Comparison of ENCODE assay signal across 17 mouse cellular contexts in the genomic region with DNA sequence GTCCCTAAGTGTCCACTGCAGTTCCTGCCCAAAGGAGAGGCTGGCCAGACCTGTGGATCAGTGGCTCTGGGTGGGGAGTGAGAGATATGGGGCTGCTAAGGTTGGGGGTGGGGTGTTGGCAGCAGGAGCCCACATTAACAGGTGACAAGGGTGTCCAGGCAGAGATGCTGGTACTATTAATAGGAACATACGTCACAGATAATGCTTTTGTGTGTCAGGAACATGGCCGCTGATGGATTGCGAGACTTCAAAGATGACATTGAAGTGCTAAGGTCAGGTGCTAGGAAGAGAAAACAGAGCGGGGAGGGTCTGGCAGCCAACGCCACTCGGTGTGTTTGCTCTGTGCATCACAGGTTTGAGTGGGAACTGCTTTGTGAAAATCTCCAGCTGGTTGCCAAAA. TPM values are rescaled to one million over a fixed set of nuclear protein-coding genes. Genes with fewer than 3 reads are reported as not detected.
DNase-seq lines count a peak whose midpoint lies in the region; ATAC-seq lines count a peak whose summit lies in the region.
"Had no signal": no experiment of that assay in that cellular context is flagged by ENCODE, and none has a peak within 500 bp of the region (broad histone marks: within the 10 kb centered on the region; RNA-seq: fewer than 3 reads in every experiment).

No protein-coding gene starts in this region.

- no peaks in the 10 kb centered on the region for H3K9me3 ChIP-seq in liver, embryonic 16.5 days (replicated peaks; ENCODE audit: control insufficient read depth, low read length)
- no peaks in the 10 kb centered on the region for H3K9me3 ChIP-seq in liver, embryonic 11.5 days (ENCODE audit: control insufficient read depth, low read length)
- H3K9me3 ChIP-seq in heart, embryonic 12.5 days (replicated peaks), result no peaks in the 10 kb centered on the region
- no peaks in the 10 kb centered on the region for H3K9me3 ChIP-seq in limb, embryonic 10.5 days (replicated peaks)
- H3K9me3 ChIP-seq: embryonic facial prominence, embryonic 12.5 days; hindbrain, embryonic 10.5 days; liver, embryonic 15.5 days had no signal

- H3K9ac ChIP-seq in liver, embryonic 16.5 days (ENCODE audit: low read depth, low read length), result no peak overlapping the region
- H3K9ac ChIP-seq in liver, embryonic 11.5 days (ENCODE audit: low read depth, low read length), result no peak overlapping the region
- no peak overlapping the region for H3K9ac ChIP-seq in heart, embryonic 12.5 days
- H3K9ac ChIP-seq: embryonic facial prominence, embryonic 12.5 days; liver, embryonic 15.5 days had no signal

- H3K36me3 ChIP-seq in liver, embryonic 16.5 days (ENCODE audit: control insufficient read depth, insufficient read depth), result no peaks in the 10 kb centered on the region
- no peaks in the 10 kb centered on the region for H3K36me3 ChIP-seq in liver, embryonic 11.5 days (ENCODE audit: control insufficient read depth, insufficient read depth, low read length)
- no peaks in the 10 kb centered on the region for H3K36me3 ChIP-seq in heart, embryonic 12.5 days
- no peaks in the 10 kb centered on the region for H3K36me3 ChIP-seq in limb, embryonic 10.5 days
- H3K36me3 ChIP-seq: embryonic facial prominence, embryonic 12.5 days; hindbrain, embryonic 10.5 days; liver, embryonic 15.5 days had no signal

- 64% methylated on average over 6 of the region's 6 CpGs for WGBS in liver, embryonic 16.5 days (ENCODE audit: insufficient replicate concordance)
- WGBS in liver, embryonic 11.5 days, result 57% methylated on average over 6 of the region's 6 CpGs
- WGBS in heart, embryonic 12.5 days, result 26% methylated on average over 6 of the region's 6 CpGs
- WGBS in limb, embryonic 10.5 days, result 35% methylated on average over 6 of the region's 6 CpGs

- DNase-seq in adrenal gland, adult 2 months, result peak; percentile 34
- no peak for DNase-seq in adrenal gland, postnatal 25 days
- DNase-seq in liver, embryonic 11.5 days (ENCODE audit: low spot score), result no peak
- no peak for DNase-seq in limb, embryonic 10.5 days (ENCODE audit: low spot score)
- DNase-seq in right cerebral cortex, postnatal 14 days, result no peak
- no peak for DNase-seq in retina, embryonic 14.5 days (ENCODE audit: low spot score)
- DNase-seq: cerebellum, adult 2 months; kidney, adult 9 months; right cerebral cortex, postnatal 4 days had no signal

- 0 out of 2 replicates have a peak, but pooled peaks have one; percentile 25 for ATAC-seq in liver, embryonic 16.5 days (ENCODE audit: low read depth)
- ATAC-seq in liver, embryonic 11.5 days (replicated peaks; ENCODE audit: low FRiP score), result no peak
- ATAC-seq in heart, embryonic 12.5 days (ENCODE audit: insufficient number of reproducible peaks, low FRiP score), result peak; percentile 61

- no peaks in the 10 kb centered on the region for H3K27me3 ChIP-seq in liver, embryonic 16.5 days (ENCODE audit: control insufficient read depth, insufficient read depth, low read depth, low read length)
- H3K27me3 ChIP-seq in liver, embryonic 11.5 days (replicated peaks; ENCODE audit: control insufficient read depth, insufficient read depth, low read length), result 0 out of 2 replicates have a peak, but pooled peaks cover 3% of the 10 kb centered on the region
- H3K27me3 ChIP-seq in heart, embryonic 12.5 days (replicated peaks), result no peaks in the 10 kb centered on the region
- no peaks in the 10 kb centered on the region for H3K27me3 ChIP-seq in limb, embryonic 10.5 days (ENCODE audit: low read depth, poor library complexity, severe bottlenecking)
- H3K27me3 ChIP-seq: embryonic facial prominence, embryonic 12.5 days; liver, embryonic 15.5 days had no signal

- H3K4me2 ChIP-seq in liver, embryonic 16.5 days (ENCODE audit: low read depth, low read length), result no peak overlapping the region
- H3K4me2 ChIP-seq in liver, embryonic 11.5 days, result no peak overlapping the region
- H3K4me2 ChIP-seq in heart, embryonic 12.5 days, result peak overlapping the region; percentile 37
- H3K4me2 ChIP-seq: embryonic facial prominence, embryonic 12.5 days; liver, embryonic 15.5 days had no signal

- H3K27ac ChIP-seq in liver, embryonic 16.5 days (ENCODE audit: low read length), result no peak overlapping the region
- H3K27ac ChIP-seq in liver, embryonic 11.5 days (ENCODE audit: low read depth, low read length), result no peak overlapping the region
- peak overlapping the region; percentile 95 for H3K27ac ChIP-seq in heart, embryonic 12.5 days (ENCODE audit: poor library complexity, severe bottlenecking)
- 0 out of 2 replicates have a peak overlapping the region, but pooled peaks have one; percentile 3 for H3K27ac ChIP-seq in limb, embryonic 10.5 days
- H3K27ac ChIP-seq: embryonic facial prominence, embryonic 12.5 days; liver, embryonic 15.5 days had no signal

- no peaks in the 10 kb centered on the region; the same call in 1 of the 2 replicates for H3K4me1 ChIP-seq in liver, embryonic 16.5 days (ENCODE audit: control insufficient read depth, low read depth, low read length)
- H3K4me1 ChIP-seq in liver, embryonic 11.5 days (replicated peaks; ENCODE audit: control insufficient read depth, insufficient read depth, low read length), result peaks cover 5% of the 10 kb centered on the region; the same call in 1 of the 2 replicates
- H3K4me1 ChIP-seq in heart, embryonic 12.5 days (replicated peaks), result peaks cover 81% of the 10 kb centered on the region
- H3K4me1 ChIP-seq in limb, embryonic 10.5 days, result peaks cover 67% of the 10 kb centered on the region

- no peak overlapping the region for H3K4me3 ChIP-seq in liver, embryonic 16.5 days (ENCODE audit: low read depth, low read length)
- no peak overlapping the region for H3K4me3 ChIP-seq in liver, embryonic 11.5 days (ENCODE audit: low read depth, low read length)
- no peak overlapping the region for H3K4me3 ChIP-seq in heart, embryonic 12.5 days
- H3K4me3 ChIP-seq in limb, embryonic 10.5 days, result no peak overlapping the region
- H3K4me3 ChIP-seq: embryonic facial prominence, embryonic 12.5 days; hindbrain, embryonic 10.5 days; liver, embryonic 15.5 days had no signal

RNA-seq across cellular contexts. Expression of a gene that starts 44.4 kb away (rescaled TPM):
- total RNA-seq in adrenal gland, adult 2 months (2021), result 1 to 10 TPM in 1 of 2 experiments, under 1 TPM in 1; 0.23 to 1.2 TPM
- 0.33 and 0.42 TPM in 2 replicates for polyA plus RNA-seq in adrenal gland, adult 2 months (2012; rRNA removed)
- 0.21 and 0.43 TPM in 2 replicates for total RNA-seq in adrenal gland, postnatal 25 days (2021)
- polyA plus RNA-seq in liver, embryonic 16.5 days (2015; fragmentation: Nextera tagmentation; extraction: Ambion mirVana), result 0.07 TPM in 1 of 2 replicates, not detected in the other
- polyA plus RNA-seq in liver, embryonic 11.5 days (2014; fragmentation: Nextera tagmentation; extraction: Ambion mirVana), result 0.11 and 0.14 TPM in 2 replicates
- 0.32 and 0.62 TPM in 2 replicates for polyA plus RNA-seq in heart, embryonic 12.5 days (2016; fragmentation: Nextera tagmentation; extraction: Ambion mirVana)
- 0.31 and 1.0 TPM in 2 replicates for polyA plus RNA-seq in limb, embryonic 10.5 days (2016; fragmentation: Nextera tagmentation; extraction: Ambion mirVana)
- total RNA-seq: gastrocnemius, adult 18-20 months; layer of hippocampus, adult 8-10 months had no signal
- polyA plus RNA-seq: liver, embryonic 15.5 days; midbrain, postnatal 0 days had no signal

Comparison
In these comparisons a context has a peak if more than half of its experiments do, and no peak if none do; other contexts are left out.
1. H3K27ac ChIP-seq: peak in heart, embryonic 12.5 days (single experiment) and limb, embryonic 10.5 days (single experiment); none in liver, embryonic 16.5 days (single experiment) and liver, embryonic 11.5 days (single experiment).